Mouse (Mus musculus) erythroid progenitor cell, adult 5-6 weeks (primary cell): ENCODE results near the gene Anxa5. TPM values are rescaled to one million over a fixed set of nuclear protein-coding genes. Genes with fewer than 3 reads are reported as not detected.
A peak's percentile ranks its signal among the peaks of the same experiment; 100 is the strongest.

Source experiments
- ATAC-seq: replicated peaks from 2 replicates; pipeline ENCODE4 v1.8.0; 2016; ENCODE audit warnings: moderate number of reproducible peaks, mild to moderate bottlenecking, moderate TSS enrichment, inconsistent platforms; ENCODE audit not compliant: poor library complexity, low FRiP score, severe bottlenecking
- total RNA-seq, 2 experiments: library from RNA; stranded (forward) in 1 of 2; stranded (reverse) in 1 of 2; fragments of 150-400 nt in 1 of 2; fragments of 186-747, 209-891 nt in 1 of 2; gene quantifications; 2 replicates each; pipeline versions ENCODE4 v1.2.3 to v1.2.4; 2015 to 2017; ENCODE audit warnings: low replicate concordance in 2 of 2

Anxa5 gene
- total RNA-seq (2015; ENCODE audit: low replicate concordance) (47.2 and 66.2 TPM in 2 replicates), total RNA-seq (2017; ENCODE audit: low replicate concordance) (26.8 and 26.9 TPM in 2 replicates)

- ATAC-seq = peak; percentile 91
These were observed at the start of gene Anxa5, which contains the start of gene 1810062G17Rik for GRCm38 (mm10) chr3:36475532-36476087. TSS of gene Anxa5 (minus strand) at chr3:36475894. TSS of gene 1810062G17Rik (plus strand) at chr3:36475937.

GRCm38 (mm10) chr3:36524466-36524865 is 48.8 kb upstream of the Anxa5 start:
- ATAC-seq = no peak

- no peak for ATAC-seq
These were observed 46.4 kb upstream of the Anxa5 start for GRCm38 (mm10) chr3:36522137-36522536.

DNA sequence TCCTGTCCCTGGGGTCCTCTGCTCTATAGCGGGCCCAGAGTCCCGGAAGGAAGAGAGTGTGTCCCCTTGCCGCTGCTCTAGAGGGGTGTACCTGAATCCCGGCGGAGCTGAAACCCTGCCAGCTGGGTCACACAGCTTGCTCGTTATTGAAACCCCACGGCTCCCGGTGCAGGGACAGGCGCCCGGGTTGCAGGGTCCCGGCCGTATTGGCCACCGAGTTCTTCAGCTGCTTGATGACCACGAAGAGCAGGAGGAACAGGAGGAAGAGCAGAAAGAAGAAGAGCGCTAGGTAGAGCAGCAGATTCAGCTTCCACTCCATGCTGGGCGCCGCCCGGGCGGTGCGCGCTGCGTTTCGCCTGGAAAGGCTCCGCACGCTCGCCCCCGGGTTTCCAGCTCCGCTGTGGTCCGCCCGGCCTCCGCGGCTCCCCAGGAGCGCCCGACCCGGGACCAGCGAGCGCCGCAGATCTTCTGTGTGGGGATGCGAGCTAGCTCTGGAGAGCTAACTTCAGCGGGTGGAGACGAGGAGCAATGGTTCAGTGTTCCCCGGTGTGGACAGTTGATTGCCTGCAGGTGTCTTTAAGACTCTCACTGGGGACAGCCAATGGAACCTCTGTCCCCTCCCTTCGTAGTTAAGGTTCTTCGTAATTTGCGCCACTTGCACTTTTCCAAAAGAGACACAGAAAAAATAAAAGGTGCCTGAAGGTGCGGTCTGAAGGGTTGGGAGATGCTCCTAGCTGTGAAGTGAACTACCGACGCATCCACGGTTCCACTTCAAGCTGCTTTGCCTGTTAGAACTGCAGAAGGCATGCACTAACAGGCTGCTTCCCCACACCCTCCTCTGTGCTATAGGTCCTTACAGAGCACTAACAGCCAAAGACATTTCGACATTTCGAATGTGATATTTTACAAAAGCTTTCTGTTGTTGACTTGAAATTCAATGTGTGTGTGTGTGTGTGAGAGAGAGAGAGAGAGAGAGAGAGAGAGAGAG is 45.7 kb upstream of the Anxa5 start, which contains the start of gene Gm11549:
Gene Gm11549, minus strand, starts transcription at position 741 of the 988 bp plus-strand sequence.
- ATAC-seq = no peak

DNA sequence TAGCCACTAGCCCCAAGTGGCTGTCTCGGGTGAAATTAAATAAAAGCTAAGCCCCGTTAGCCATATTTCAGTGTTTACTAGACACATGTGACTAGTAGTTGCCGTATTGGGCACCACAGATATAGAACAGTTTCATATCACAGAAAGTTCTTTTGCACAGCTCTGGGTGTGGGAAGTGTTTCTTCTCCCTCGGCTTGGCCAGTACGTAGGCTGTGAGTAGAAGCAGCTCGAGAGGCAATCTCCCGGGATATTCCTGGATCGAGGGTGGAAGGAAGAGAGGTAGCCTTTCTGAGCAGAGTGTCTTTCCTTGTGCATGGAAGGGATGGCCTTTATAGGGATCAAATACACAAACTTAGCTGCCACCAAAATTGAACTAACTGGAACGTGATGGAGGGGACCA is 40.5 kb upstream of the Anxa5 start:
- no peak for ATAC-seq

GRCm38 (mm10) chr3:36511491-36511890 is 35.8 kb upstream of the Anxa5 start:
- no peak for ATAC-seq

DNA sequence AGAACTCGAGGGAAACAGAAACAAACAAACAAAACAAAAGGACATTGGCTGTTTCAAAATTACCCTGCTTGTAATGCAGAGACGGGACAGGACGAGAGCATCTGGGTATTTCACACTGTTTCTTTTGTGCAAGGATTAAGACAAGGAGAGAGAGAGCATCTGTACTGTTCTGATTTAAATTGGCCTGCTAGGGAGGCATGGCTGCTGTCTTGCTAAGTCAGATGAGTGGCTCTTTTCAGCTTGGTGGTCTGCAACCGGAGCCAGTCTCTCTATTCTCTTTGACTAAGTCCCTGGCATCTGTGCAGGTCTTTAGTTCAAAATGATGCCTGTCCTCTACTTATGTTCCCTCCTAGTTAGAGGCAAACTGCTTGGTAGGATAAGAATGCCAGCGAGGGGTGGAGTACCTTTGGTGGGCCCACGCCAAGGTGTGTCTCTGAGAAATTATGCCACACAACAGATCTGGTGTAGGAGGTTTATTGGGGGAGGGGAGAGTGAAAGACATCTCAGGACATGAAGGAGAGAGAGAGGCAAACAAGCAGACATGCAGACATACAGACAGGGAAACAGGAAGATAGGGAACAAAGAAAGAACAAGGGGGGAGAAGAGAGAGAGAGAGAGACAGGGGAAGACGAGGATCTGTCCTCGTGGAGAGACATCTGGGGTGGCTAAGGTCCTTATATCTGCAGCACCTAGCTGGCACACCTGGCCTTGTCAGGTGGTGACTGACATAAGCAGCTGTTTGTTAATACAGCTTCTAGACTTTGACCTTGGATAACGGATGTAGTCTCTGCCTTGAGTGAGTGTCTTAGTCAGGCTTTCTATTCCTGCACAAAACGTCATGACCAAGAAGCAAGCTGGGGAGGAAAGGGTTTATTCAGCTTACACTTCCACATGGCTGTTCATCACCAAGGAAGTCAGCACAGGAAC is 30.4 kb upstream of the Anxa5 start:
- ATAC-seq = no peak

DNA sequence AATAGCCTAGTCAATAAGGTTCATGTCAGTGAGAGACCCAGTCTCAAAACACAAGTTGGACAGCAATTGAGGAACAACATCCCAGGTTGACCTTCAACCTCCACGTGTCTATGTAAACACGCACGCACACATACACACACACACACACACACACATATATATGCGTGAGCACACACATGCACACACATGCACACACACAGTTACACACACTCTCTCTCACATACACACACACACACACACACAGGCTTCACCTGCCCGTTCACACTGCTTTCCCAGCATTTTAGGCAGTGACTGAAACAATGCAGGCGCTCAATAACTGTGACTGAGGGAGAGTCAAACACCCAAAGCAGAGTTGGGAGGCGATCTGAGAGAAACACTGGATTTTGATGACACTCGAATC is 29.6 kb upstream of the Anxa5 start:
- no peak for ATAC-seq

GRCm38 (mm10) chr3:36501546-36501945 is 25.9 kb upstream of the Anxa5 start:
- ATAC-seq = no peak

DNA sequence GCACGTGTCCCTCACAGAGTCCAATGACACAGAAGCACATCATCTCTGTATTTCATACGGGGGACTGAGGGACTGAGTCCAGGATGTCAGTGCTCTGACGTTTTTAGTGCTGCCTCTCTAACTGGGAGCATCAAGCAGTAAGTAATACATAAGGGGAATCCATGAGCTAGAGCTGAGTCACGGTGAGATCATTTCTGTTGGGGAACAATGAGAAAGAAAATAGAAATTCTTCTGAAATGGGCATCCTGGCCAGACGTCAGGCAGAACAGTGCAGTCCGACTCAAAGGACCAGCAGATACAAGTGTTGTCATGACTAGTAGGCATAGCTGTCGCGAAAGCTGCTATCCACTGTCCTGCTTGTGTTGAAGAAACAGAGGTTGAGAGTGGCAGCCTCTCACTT is 25.3 kb upstream of the Anxa5 start:
- ATAC-seq = no peak

DNA sequence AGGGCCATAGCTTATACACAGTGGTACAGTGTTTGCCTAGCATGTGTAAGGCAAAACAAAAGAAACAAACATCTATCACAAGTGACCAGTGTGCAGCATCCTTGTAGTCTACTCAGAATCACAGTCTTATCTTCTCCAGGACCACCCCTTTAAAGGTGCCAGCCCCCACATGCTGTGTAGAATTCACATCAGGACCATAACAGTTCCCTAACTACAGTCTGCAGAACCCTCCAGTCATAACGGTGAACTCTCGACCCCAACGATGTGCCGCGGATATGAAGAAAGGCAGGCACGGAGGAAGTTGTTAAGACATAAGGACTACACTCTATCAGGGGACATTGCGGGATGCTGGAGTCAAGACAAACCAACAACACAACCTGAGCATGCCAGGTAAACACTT is 23.7 kb upstream of the Anxa5 start:
- no peak for ATAC-seq

DNA sequence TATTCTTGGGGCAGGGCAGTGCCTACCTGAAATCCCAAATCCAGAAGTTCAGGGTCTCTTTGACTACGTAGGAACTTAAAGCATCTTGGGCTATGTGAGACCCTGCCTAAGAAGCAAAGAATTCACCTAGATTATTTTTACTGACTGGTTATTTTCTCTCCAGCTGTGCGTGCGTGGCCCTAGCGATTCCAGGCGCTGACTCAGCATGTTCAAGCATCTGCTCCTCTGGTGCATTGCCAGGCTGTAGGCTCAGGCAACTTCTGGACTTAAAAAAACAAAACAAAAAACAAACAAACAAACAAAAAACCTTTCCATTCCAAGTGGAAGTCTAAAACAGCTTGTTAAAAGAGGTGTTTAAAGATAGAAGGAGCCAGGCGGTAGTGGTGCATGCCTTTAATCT is 22.5 kb upstream of the Anxa5 start:
- no peak for ATAC-seq

GRCm38 (mm10) chr3:36496746-36497145 is 21.1 kb upstream of the Anxa5 start:
- no peak for ATAC-seq

- no peak for ATAC-seq
These were observed 20.6 kb upstream of the Anxa5 start for GRCm38 (mm10) chr3:36496273-36496672.

DNA sequence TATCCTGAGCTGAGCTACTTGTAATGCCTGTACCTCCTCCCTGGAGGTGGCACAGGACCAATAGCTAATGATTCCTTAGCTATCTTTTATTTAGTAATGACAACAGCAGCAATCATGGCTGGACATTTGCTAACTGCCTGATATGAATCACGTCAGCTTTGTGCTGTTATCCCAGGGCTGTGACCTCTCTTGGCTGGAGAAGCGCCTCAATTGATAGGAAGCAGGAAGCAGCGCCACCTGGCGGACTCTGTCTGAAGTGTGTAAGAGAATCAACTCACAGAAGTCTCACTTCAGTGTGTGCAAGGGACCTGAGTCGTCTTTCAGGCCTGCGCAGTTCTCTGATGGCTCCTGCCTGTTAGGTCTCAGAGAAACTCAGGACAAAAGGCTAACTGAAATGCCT is 19.7 kb upstream of the Anxa5 start:
- no peak for ATAC-seq

DNA sequence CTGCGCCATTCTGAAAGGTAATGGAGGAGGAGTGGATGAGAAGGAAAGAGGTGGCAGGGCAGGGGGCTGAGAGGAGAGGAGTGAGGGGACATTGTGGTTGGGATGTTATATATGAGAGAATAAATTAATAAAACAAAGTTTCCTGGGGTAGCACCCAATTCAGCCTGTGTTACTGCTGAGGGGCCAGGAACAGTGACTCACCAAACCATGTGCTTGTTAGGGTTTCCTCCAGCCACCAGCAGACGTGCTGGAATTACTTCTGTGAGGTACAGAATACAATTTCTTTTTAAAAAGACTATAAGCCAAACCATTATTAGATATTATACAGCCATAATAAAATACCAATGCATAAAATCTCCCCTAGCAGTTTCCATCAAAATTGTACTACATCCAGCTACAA is 18.9 kb upstream of the Anxa5 start:
- no peak for ATAC-seq

- ATAC-seq = no peak
These were observed 18.1 kb upstream of the Anxa5 start for GRCm38 (mm10) chr3:36493641-36494283.

- no peak for ATAC-seq
These were observed 17.2 kb upstream of the Anxa5 start for GRCm38 (mm10) chr3:36492716-36493391.

DNA sequence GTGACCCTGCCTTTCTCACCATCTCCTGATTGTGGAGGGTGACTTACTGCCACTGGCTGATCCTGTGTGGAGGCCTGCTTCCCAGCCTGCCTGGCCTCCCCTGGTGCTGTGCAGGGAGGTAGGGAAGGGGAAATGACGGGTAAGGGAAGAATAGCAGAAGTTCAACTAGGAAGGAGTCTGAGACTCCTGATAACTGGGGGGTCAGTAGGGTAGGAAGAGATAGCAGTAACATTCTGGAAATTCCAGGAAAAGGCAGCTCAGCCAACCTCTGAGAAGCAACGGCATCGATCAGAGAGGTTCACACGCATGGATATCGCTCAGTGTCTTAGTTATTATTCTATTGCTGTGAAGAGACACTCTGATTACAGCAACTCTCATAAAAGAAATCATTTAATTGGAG is 15.8 kb upstream of the Anxa5 start:
- ATAC-seq = no peak
